Mouse (Mus musculus) heart, postnatal 14 days (tissue): ENCODE measurements around the gene Dnajc1. TPM values are rescaled to one million over a fixed set of nuclear protein-coding genes. Genes with fewer than 3 reads are reported as not detected.

ENCODE experiments used
- DNase-seq, 2 experiments: peaks; one replicate each; pipeline ENCODE4 v3.0.0; 2021 to 2022
- intact Hi-C: fragments of 180-260 bp; cut with DNase I; formaldehyde crosslinking; loops from one replicate; pipeline ENCODE4 v1.15.1; 2025
- total RNA-seq, 2 experiments: library from RNA; stranded (reverse); gene quantifications; 2 replicates each; pipeline ENCODE4 v1.2.3; 2021

Dnajc1 gene
- total RNA-seq, 2 experiments from 2014 or later: 15.4 to 15.9 TPM

GRCm38 (mm10) chr2:18208578-18208977, 184.1 kb downstream of the Dnajc1 start:
- intact Hi-C loops: loop anchor here (10.0 kb wide), 1 partner anchor 144 kb away; no protein-coding TSS in a partner anchor
- no peak for DNase-seq

- intact Hi-C loops: loop anchor here (10.0 kb wide), 1 partner anchor 142 kb away; no protein-coding TSS in a partner anchor
- no peak for DNase-seq
Measured at GRCm38 (mm10) chr2:18206811-18207210, 185.8 kb downstream of the Dnajc1 start.

GRCm38 (mm10) chr2:18205118-18205517, 187.5 kb downstream of the Dnajc1 start:
- intact Hi-C loops: loop anchor here (2.0 to 10.0 kb wide), 3 partner anchors 140 to 356 kb away; no protein-coding TSS in a partner anchor
- DNase-seq: peak; percentile 72 to 73

- no peak for DNase-seq
- intact Hi-C loops: loop anchor here (10.0 kb wide), 1 partner anchor 138 kb away; no protein-coding TSS in a partner anchor
Measured at GRCm38 (mm10) chr2:18202923-18203322, 189.7 kb downstream of the Dnajc1 start.

GRCm38 (mm10) chr2:18201820-18202462, 190.7 kb downstream of the Dnajc1 start:
- intact Hi-C loops: loop anchor here (10.0 kb wide), 1 partner anchor 137 kb away; no protein-coding TSS in a partner anchor
- no peak for DNase-seq

GRCm38 (mm10) chr2:18195691-18196396, 196.8 kb downstream of the Dnajc1 start:
- DNase-seq: peak in 1 of 2 experiments; percentile 15
- intact Hi-C loops: no loop called here

- no peak for DNase-seq
- intact Hi-C loops: no loop called here
Measured at GRCm38 (mm10) chr2:18195285-18195684, 197.3 kb downstream of the Dnajc1 start.

GRCm38 (mm10) chr2:18188367-18188766, 204.3 kb downstream of the Dnajc1 start:
- intact Hi-C loops: no loop called here
- DNase-seq: no peak

GRCm38 (mm10) chr2:18183079-18183478, 209.6 kb downstream of the Dnajc1 start:
- intact Hi-C loops: no loop called here
- no peak for DNase-seq

- intact Hi-C loops: no loop called here
- DNase-seq: no peak
Measured at GRCm38 (mm10) chr2:18181631-18182030, 211.0 kb downstream of the Dnajc1 start.

- DNase-seq: no peak
- intact Hi-C loops: no loop called here
Measured at GRCm38 (mm10) chr2:18180323-18180722, 212.3 kb downstream of the Dnajc1 start.

GRCm38 (mm10) chr2:18176235-18176634, 216.4 kb downstream of the Dnajc1 start:
- intact Hi-C loops: no loop called here

GRCm38 (mm10) chr2:18175234-18175633, 217.4 kb downstream of the Dnajc1 start:
- intact Hi-C loops: no loop called here

More at GRCm38 (mm10) chr2:18176235-18176634, 216.4 kb downstream of the Dnajc1 start:
- no peak for DNase-seq

GRCm38 (mm10) chr2:18169174-18169948, 223.3 kb downstream of the Dnajc1 start:
- intact Hi-C loops: no loop called here
- no peak for DNase-seq

More at GRCm38 (mm10) chr2:18175234-18175633, 217.4 kb downstream of the Dnajc1 start:
- no peak for DNase-seq

GRCm38 (mm10) chr2:18165511-18165910, 227.1 kb downstream of the Dnajc1 start:
- DNase-seq: no peak

GRCm38 (mm10) chr2:18160992-18161391, 231.6 kb downstream of the Dnajc1 start:
- no peak for DNase-seq
- intact Hi-C loops: no loop called here

More at GRCm38 (mm10) chr2:18165511-18165910, 227.1 kb downstream of the Dnajc1 start:
- intact Hi-C loops: no loop called here

- intact Hi-C loops: no loop called here
- no peak for DNase-seq
Measured at GRCm38 (mm10) chr2:18159426-18159825, 233.2 kb downstream of the Dnajc1 start.

- no peak for DNase-seq
- intact Hi-C loops: no loop called here
Measured at GRCm38 (mm10) chr2:18156131-18156530, 236.5 kb downstream of the Dnajc1 start.
